Mouse (Mus musculus) hindbrain, embryonic 11.5 days (tissue): Measurements from ENCODE around the gene Hck. TPM values are rescaled to one million over a fixed set of nuclear protein-coding genes. Genes with fewer than 3 reads are reported as not detected.
A peak's percentile ranks its signal among the peaks of the same experiment; 100 is the strongest.

Experiments
- ATAC-seq: fragments of 200-750 bp; cut with Nextera tagmentation; 2 replicates; pipeline ENCODE4 v1.8.0; 2017; ENCODE audit warnings: mild to moderate bottlenecking, moderate TSS enrichment, moderate library complexity; ENCODE audit not compliant: low FRiP score
- DNase-seq: peaks from one replicate; pipeline ENCODE4 v3.0.0-alpha.2; 2015; ENCODE audit warnings: low spot score
- H3K27ac ChIP-seq: fragments of 300-500 bp; sonication (generic); 2 replicates; pipeline ENCODE4 v1.5.1; 2014; ENCODE audit warnings: mild to moderate bottlenecking, low read depth, low read length
- H3K27me3 ChIP-seq: fragments of 300-500 bp; sonication (generic); 2 replicates; pipeline ENCODE4 v1.6.1; 2014; ENCODE audit warnings: mild to moderate bottlenecking, low read length, moderate library complexity, mixed read lengths; ENCODE audit not compliant: control insufficient read depth, insufficient read depth
- H3K36me3 ChIP-seq: fragments of 300-500 bp; sonication (generic); 2 replicates; pipeline ENCODE4 v1.6.1; 2014; ENCODE audit warnings: mild to moderate bottlenecking, low read length, moderate library complexity, mixed read lengths; ENCODE audit not compliant: control insufficient read depth, insufficient read depth
- H3K4me1 ChIP-seq: fragments of 300-500 bp; sonication (generic); replicated peaks from 2 replicates; pipeline ENCODE4 v1.6.1; 2014; ENCODE audit warnings: low read length, mixed read lengths; ENCODE audit not compliant: control insufficient read depth, insufficient read depth
- H3K4me2 ChIP-seq: fragments of 300-500 bp; sonication (generic); replicated peaks from 2 replicates; pipeline ENCODE4 v1.6.1; 2014; ENCODE audit warnings: mild to moderate bottlenecking, low read depth, low read length
- H3K4me3 ChIP-seq: fragments of 300-500 bp; sonication (generic); 2 replicates; pipeline ENCODE4 v1.5.1; 2014; ENCODE audit warnings: low read depth, low read length
- H3K9ac ChIP-seq: fragments of 300-500 bp; sonication (generic); 2 replicates; pipeline ENCODE4 v1.6.1; 2014; ENCODE audit warnings: low read depth, low read length
- H3K9me3 ChIP-seq: fragments of 300-500 bp; sonication (generic); 2 replicates; pipeline ENCODE4 v1.6.1; 2016; ENCODE audit warnings: low read length; ENCODE audit not compliant: control insufficient read depth
- WGBS: fragments of 180-500 bp; shearing (Covaris S2); extraction: QIAGEN DNeasy Blood & Tissue Kit; methylation state at CpG from one replicate; pipeline ENCODE4 v1.1.7; 2014; 5-methylcytosine and 5-hydroxymethylcytosine counted together
- polyA plus RNA-seq: library from polyadenylated mRNA; unstranded; fragments of >200 nt; fragmentation: Nextera tagmentation; extraction: Ambion mirVana; gene quantifications from 2 replicates; pipeline ENCODE4 v1.2.1, GENCODE M21; 2014

Gene Hck
- polyA plus RNA-seq, 1 experiment from 2014 or later: 2.4 TPM

DNA sequence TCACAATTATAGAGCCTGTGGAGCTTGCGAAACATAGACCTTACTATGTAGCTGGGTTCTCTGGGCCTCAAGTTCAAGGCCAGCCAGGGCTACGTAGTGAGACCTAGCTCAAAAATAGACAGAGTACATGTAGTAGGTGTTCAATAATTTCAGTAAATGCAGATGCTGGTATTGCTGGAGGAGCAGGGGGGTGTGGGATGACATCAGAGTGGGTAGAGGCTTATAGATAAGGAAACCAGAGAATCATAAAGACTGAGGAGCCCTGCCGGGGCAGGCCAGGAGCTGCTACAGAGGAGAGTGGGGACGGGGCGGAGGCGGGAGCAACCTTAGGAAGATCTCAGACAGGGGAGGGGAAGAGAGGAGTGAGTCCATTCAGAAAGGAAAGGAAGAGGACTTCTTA, 22.7 kb upstream of the Hck start:
- ATAC-seq (no peak), DNase-seq (no peak)
- no peak overlapping the region for H3K4me3 ChIP-seq
- no peak overlapping the region for H3K4me2 ChIP-seq
- no peaks in the 10 kb centered on the region for H3K27me3 ChIP-seq
- H3K9me3 ChIP-seq: no peaks in the 10 kb centered on the region
- no peaks in the 10 kb centered on the region for H3K36me3 ChIP-seq
- 94% methylated on average over 6 of the region's 6 CpGs for WGBS
- no peaks in the 10 kb centered on the region for H3K4me1 ChIP-seq
- H3K9ac ChIP-seq: no peak overlapping the region
- H3K27ac ChIP-seq: no peak overlapping the region

DNA sequence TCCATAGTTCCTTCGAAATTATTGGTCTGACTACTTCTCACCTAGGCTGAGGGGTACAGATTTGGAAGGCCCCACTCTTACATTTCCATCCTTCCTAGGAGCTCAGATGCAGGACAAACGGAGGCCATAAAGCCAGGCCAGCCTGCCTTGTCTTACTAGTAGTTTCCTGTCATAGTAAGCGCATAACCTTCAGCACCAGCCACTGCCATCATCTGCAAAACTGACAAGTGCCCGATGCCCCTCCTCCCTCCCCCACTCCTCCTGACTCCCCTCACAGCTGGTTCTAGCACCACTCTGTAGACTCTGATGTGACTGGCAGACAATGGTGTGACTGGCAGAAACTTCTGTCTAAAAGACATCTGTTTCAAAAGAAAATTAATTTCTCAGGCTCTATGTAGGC, 22.1 kb upstream of the Hck start:
- Histone ChIP-seq H3K9me3 (no peaks in the 10 kb centered on the region), H3K27me3 (no peaks in the 10 kb centered on the region), H3K4me2 (no peak overlapping the region), H3K4me1 (no peaks in the 10 kb centered on the region), H3K36me3 (no peaks in the 10 kb centered on the region), H3K27ac (no peak overlapping the region), H3K4me3 (no peak overlapping the region), H3K9ac (no peak overlapping the region)
- no peak for ATAC-seq
- 91% methylated on average over 4 of the region's 4 CpGs for WGBS
- no peak for DNase-seq

DNA sequence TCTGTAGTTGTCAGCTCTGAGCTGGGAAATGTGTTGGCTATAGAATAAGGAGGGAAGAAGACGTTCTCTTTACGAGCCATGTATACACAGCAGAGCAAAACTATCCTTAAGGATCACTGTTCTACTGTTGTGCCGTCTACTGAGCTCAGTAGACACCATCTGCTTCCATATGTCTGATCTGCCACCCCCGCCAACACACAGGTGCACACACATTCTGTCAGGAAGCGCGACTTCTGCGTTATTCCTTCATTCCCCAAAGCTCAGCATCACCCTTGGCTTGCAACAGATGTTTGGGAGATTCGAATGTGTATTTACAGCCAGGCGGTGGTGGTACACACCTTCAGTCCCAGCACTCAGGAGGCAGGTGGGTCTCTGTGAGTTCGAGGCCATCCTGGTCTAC, 21.2 kb upstream of the Hck start:
- DNase-seq (no peak), ATAC-seq (no peak)
- Histone ChIP-seq H3K4me3 (no peak overlapping the region), H3K4me2 (no peak overlapping the region), H3K36me3 (no peaks in the 10 kb centered on the region), H3K9ac (no peak overlapping the region), H3K9me3 (no peaks in the 10 kb centered on the region), H3K27ac (no peak overlapping the region), H3K4me1 (no peaks in the 10 kb centered on the region), H3K27me3 (no peaks in the 10 kb centered on the region)
- WGBS: 89% methylated on average over 10 of the region's 10 CpGs

DNA sequence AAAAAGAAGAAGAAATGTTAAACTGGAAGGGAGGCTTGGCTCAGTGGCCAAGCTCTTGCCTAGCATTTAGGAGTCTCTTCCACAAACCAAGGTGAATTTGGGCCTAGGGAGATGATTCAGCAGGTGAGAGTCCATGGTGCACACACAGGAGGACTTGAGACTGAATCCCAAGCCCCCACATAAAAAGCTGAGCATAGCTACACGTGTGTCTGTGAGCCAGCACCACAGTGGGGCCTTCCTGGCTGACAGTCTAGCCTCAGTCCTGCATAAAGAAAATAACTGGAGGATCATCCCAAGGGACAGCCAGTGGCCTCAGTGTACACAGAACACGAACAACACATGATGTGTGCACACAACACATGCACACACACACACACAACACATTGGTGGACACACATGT, 19.0 kb upstream of the Hck start:
- H3K36me3 ChIP-seq: no peaks in the 10 kb centered on the region

DNA sequence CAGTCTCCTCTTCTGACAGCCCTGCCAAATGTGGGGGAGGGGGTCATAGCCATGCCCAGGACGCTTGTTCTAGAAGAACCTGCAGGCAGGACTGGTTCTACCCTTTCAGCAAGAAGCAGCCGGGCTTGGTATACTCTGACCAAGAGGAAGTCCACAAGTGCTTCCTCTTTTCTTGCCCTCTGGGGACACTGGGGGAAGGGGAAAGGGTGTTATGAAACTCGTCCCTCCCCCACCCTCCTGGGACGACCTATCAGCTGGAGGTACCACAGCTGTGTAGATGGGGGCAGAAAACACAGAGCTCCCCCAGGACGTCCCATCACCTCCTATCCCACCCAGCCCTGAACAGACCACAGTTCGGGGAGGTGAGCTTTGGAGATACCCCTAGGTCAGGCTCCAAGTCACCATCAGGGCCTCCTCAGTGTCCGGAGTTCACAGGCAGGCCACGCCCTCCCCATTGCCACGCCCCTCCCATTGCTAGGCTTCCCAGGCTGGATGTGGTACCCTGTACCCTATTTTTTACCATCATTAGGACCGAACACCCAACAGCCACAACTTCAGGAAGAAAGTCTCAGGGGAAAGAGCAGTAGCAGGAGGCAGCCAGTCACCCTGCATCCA, 17.6 kb upstream of the Hck start:
- Histone ChIP-seq H3K27me3 (no peaks in the 10 kb centered on the region), H3K9me3 (no peaks in the 10 kb centered on the region), H3K4me3 (no peak overlapping the region), H3K9ac (no peak overlapping the region), H3K36me3 (no peaks in the 10 kb centered on the region), H3K4me2 (no peak overlapping the region), H3K27ac (no peak overlapping the region), H3K4me1 (no peaks in the 10 kb centered on the region)
- no peak for DNase-seq
- 47% methylated on average over 10 of the region's 10 CpGs for WGBS
- ATAC-seq: no peak

More for the DNA sequence above, 19.0 kb upstream of the Hck start:
- Histone ChIP-seq H3K4me2 (no peak overlapping the region), H3K9me3 (no peaks in the 10 kb centered on the region), H3K27ac (no peak overlapping the region), H3K4me1 (no peaks in the 10 kb centered on the region), H3K27me3 (no peaks in the 10 kb centered on the region), H3K9ac (no peak overlapping the region), H3K4me3 (no peak overlapping the region)
- ATAC-seq (no peak), DNase-seq (no peak)
- 61% methylated on average over 2 of the region's 2 CpGs for WGBS

DNA sequence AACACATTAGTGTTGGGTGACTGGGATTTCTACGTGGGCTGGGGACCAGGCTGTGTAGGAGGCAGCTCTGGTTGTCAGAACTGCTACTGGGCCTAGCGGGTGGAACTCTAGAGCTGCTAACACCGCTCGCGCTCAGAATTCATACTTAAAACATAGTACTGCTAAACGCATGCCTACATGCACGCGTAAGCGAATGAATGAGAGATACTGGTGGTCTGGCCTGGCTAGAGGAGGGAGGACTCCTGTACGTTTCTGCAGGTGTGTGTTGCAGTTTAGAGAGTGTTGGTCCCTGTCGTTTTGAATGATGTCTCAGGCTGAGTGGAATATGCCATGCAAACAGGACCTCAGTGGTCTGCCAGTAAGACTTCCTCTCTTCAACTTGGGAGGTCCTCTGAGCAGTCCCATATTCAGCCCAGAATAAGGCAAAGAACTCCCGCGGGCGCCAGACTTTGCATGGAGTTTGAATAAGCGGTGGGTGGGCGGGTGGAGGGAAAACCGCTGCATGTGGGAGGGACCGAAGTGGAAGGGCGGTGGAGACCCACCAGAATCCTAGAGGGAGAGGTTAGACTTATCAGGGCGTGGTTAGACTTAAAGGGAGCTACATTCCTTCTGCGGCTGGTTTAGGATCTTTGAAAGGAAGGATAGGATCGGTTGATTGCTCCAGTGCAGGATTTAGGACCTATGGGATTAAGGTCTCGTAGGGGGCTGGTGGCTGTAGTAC, 1.1 kb upstream of the Hck start:
- no peaks in the 10 kb centered on the region for H3K9me3 ChIP-seq
- peak; percentile 19 for DNase-seq
- no peak overlapping the region for H3K27ac ChIP-seq
- ATAC-seq: no peak
- H3K4me2 ChIP-seq: peak overlapping the region; percentile 23
- 0 out of 2 replicates have a peak, but pooled peaks cover 3% of the 10 kb centered on the region for H3K4me1 ChIP-seq
- peaks cover 31% of the 10 kb centered on the region for H3K27me3 ChIP-seq
- H3K9ac ChIP-seq: no peak overlapping the region
- no peaks in the 10 kb centered on the region for H3K36me3 ChIP-seq
- 35% methylated on average over 23 of the region's 23 CpGs for WGBS
- H3K4me3 ChIP-seq: no peak overlapping the region

DNA sequence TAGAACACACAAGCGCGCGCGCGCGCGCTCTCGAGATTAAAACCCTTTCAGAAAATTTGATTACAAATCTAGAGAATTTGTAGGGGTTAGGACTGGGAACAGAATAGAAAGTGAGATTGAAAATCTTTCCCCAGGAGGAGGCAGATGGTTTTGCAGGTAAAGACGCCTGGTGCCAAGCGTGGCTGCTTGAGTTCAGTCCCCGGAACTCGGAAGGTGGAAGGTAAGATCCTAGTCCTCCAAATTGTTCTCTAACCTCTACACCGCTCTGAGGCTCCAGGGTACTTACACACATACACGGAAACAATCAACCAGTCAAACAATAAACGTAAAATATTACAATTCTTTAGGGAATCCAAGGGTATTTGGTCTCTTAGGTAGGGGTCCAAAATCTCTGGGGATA, 466 bp upstream of the Hck start:
- ATAC-seq (no peak), DNase-seq (peak; percentile 38)
- Histone ChIP-seq H3K36me3 (no peaks in the 10 kb centered on the region), H3K27ac (no peak overlapping the region), H3K4me1 (0 out of 2 replicates have a peak, but pooled peaks cover 3% of the 10 kb centered on the region), H3K9me3 (no peaks in the 10 kb centered on the region), H3K27me3 (peaks cover 31% of the 10 kb centered on the region), H3K4me2 (peak overlapping the region; percentile 23), H3K4me3 (peak overlapping the region; percentile 38; the same call in 1 of the 2 replicates), H3K9ac (no peak overlapping the region)
- 2% methylated on average over 15 of the region's 15 CpGs for WGBS

DNA sequence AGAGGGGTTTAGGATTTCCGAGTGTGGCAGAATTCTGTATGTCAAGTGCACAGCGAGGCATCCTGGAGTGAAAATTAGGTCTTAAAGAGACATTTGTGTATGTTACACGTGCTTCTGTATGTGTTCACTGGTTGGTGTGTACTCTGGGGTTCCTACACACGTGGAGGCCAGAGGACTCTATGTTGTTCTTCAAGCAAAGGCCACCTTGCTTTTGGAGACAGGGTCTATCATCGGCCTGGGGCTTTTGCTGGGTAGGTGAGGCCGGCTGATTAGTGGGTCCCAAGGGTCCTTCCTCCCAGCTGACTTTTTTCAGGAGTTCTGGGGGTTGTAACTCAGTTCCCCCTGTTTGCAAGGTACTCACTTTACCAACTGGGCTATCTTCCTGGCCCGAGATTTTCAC, 1.3 kb downstream of the Hck start:
- Histone ChIP-seq H3K9ac (no peak overlapping the region), H3K4me1 (0 out of 2 replicates have a peak, but pooled peaks cover 3% of the 10 kb centered on the region), H3K4me2 (no peak overlapping the region), H3K9me3 (no peaks in the 10 kb centered on the region), H3K36me3 (no peaks in the 10 kb centered on the region), H3K4me3 (no peak overlapping the region), H3K27ac (no peak overlapping the region), H3K27me3 (peaks cover 31% of the 10 kb centered on the region)
- DNase-seq (no peak), ATAC-seq (no peak)
- WGBS: 73% methylated on average over 7 of the region's 7 CpGs

DNA sequence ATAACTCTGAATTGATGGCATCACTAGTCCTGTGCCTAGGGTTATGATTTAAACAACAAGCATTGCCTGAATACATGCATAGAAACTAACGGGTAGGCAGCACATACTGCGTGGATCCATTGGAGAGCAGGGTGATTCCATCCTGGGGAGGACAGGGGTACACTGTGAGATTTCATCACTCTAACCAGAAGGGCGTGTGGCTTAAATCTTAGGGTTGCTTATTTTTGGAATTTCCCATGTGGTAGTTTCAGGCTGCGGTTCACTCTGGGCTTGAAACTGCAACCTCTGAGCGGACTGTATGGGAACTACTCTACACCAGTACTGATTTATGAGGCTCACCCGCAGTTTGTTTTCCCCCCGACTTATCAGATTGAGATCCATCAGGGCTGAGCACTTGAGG, 3.0 kb downstream of the Hck start:
- Histone ChIP-seq H3K4me3 (no peak overlapping the region), H3K27ac (no peak overlapping the region), H3K9me3 (no peaks in the 10 kb centered on the region), H3K4me1 (0 out of 2 replicates have a peak, but pooled peaks cover 3% of the 10 kb centered on the region), H3K27me3 (peaks cover 31% of the 10 kb centered on the region), H3K9ac (no peak overlapping the region), H3K36me3 (no peaks in the 10 kb centered on the region), H3K4me2 (no peak overlapping the region)
- DNase-seq (no peak), ATAC-seq (no peak)
- 89% methylated on average over 7 of the region's 7 CpGs for WGBS
